Mouse (Mus musculus) frontal cortex, adult (tissue): Measurements from ENCODE around the gene Pds5b.
"Not testable (repeated sequence)": the region's sequence is repeated elsewhere in the genome, so short reads cannot be mapped to it uniquely, and the experiment has no call there.

Experiments
- ATAC-seq: cut with Nextera tagmentation; 2 replicates; pipeline ENCODE4 v1.9.2; 2017; ENCODE audit warnings: mild to moderate bottlenecking, moderate library complexity, mixed read lengths; ENCODE audit not compliant: low TSS enrichment

Gene Pds5b

DNA sequence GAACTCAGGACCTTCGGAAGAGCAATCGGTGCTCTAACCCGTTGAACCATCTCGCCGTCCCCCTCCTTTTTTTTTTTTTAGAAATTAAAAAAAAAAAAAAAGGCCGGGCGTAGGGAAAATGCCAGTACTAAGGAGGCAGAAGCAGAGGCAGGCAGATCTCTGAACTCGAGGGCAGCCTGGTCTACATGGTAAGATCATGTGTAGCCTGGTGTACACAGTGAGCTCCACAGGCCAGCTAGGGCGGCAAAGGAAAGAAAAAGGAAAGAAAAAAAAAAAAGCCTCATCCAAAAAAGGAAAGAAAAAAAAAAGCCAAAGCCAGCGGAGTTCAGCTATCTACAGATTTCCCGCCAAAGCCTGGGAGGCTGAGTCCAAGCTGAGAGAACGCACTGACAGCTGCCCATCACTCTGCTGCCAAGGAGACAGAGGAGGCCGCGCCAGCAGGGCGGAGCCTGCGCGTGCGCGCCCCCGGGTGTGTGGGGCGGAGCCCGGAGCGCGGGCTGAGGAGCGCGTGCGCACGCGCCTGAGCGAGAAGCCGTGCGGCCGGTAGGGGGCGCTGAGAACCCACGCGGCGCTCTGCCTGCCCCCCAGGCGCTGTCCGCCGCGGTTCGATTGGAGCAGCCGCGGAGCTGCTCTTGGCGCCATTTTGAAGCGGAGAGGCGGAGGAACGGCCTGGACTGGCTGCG, at the start of gene Pds5b:
Pds5b (plus strand) TSS at position 587 of the 683 bp plus-strand sequence.
- ATAC-seq: peak; percentile 96

DNA sequence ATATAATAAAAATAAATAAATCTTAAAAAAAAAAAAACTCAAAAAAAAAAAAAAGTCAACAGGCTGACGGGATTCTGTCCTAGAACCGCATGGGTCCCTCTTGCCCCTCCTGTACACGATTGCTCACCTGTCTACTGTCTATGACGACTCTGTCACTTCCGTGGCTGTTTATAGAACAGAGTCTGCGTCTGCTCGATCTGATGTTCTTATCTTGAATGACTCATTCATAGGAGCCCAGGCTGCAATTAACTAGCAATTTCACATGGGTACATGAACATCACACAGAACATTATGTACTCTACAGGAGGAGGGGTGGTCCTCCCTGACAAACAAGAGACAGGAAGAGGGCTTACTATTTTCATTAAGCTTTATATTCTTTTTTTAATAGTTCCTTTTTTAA, 48.0 kb upstream of the Pds5b start:
- ATAC-seq: no peak; the same call in 1 of the 2 replicates

DNA sequence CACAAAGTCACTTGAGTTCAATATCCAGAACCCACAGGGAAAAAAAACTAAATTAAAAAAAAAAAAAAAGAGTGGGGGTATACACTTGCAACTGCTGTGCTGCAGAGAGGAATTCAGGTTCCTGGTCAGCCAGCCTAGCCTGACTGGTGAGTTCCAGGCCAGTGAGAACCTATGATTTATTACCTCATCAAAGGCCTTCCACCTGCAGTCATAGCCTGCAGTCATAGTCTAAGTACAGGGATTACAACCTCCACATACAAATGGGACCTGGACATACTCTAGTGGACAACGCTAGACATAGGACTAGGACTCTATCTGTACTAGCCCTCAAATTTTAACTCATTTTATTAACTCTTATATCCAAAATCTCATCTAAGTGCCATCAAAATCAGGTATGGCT, 44.3 kb upstream of the Pds5b start:
- ATAC-seq: no peak

DNA sequence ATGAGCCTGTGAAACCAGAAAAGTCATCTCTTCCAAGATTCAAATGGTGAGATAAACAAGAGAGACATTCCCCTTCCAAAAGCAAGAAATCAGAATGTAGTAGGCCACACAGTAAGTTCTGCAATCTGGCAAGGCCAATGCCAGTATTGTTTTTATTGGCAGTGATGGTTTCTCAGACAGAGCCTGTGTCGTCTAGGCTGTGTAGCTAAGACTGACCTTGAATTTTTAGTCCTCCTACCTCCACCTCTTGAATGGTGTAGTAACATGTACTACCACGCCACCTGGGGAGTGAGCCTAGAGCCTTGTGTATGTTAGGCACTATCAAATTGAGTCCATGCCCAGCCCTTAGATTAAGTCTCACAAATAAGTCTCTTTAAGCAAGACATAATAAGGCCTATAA, 43.8 kb upstream of the Pds5b start:
- ATAC-seq: no peak

DNA sequence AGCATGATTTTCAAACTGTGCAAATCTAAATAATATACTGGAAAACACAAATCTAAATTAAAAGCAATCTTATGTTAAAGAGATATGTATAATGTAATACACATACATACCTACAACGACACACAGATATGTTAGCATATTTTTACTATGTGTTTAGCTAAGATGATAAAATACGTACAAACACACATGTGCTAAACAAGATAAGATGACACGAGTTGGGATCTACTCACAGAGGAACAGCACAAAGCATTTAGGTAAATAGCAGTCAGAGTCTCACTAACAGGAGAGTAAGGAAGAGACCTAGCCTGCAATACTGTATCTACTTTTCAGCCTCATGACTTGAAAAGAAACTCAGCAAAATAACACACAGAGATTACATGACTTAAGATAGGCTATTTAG, 32.1 kb upstream of the Pds5b start:
- ATAC-seq: no peak

DNA sequence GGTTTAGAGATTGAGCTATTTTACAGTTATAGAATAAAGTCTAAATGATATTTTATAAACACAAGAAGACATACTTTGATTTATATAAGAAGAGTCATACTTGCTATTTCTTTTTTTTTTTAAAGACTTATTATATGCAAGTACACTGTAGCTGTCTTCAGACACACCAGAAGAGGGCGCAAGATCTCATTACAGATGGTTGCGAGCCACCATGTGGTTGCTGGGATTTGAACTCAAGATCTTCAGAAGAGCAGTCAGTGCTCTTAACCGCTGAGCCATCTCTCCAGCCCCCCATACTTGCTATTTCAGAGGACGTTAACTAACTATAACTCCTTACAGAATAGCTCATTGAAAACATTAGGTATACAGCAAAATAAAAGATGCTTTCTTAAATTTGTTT, 30.1 kb upstream of the Pds5b start:
- ATAC-seq: not testable (repeated sequence)

DNA sequence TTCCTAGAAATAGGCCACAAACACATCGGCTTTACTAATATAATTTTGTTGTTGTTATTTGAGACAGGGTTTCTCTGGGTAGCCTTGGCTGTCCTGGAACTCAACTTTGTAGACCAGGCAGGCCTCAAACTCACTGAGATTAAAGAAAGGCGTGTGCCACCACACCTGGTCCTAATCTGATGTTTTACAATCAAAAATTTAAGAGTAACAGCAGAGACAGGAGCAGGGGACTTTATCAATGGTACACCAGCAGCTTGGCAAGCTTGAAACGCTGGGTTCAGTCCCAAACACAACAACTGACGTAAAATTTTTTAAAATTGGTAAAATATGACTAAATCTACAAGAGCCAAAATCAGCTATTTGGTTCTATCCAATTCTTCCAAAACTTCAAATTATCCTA, 28.6 kb upstream of the Pds5b start:
- ATAC-seq: no peak

DNA sequence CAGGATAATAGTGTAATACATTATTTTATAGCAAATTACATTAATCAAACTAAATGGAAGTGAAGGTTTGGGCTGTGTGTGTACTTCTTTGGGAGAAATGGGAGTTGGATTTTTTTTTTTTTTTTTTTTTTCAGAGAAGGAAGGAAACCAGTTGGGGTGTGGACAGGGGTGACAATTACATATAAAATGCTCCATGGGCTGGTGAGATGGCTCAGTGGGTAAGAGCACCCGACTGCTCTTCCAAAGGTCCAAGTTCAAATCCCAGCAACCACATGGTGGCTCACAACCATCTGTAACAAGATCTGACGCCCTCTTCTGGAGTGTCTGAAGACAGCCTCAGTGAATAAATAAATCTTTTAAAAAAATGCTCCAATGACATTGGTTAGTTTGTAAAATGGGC, 21.0 kb upstream of the Pds5b start:
- no peak for ATAC-seq

DNA sequence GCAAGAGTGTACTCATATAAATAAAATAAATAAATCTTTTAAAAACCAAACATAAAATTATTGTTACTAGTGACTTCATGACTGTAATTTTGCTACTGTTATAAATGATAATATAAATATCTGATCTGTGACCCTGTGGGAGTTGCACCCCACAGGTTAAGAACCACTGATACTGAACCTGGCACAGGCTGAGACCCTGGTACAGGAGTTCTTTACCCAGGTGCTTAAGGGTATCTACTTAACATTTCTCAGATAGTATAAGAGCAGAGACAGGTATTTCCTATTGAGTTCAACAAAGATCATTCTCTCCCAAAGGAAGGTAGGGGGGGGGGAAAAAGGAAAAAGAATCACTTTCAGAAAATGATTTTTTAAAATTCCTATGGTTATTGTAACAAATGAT, 19.0 kb upstream of the Pds5b start:
- ATAC-seq: no peak

DNA sequence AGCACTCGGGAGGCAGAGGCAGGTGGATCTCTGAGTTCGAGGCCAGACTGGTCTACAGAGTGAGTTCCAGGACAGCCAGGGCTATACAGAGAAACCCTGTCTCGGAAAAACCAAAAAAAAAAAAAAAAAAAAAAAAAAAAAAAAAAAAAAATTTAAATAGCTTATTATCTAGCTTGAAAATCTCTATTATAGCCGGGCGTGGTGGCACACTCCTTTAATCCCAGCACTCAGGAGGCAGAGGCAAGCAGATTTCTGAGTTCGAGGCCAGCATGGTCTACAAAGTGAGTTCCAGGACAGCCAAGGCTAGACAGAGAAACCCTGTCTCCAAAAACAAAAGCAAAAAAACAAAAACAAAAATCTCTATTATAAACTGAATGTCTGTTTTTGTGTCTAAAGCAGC, 14.1 kb upstream of the Pds5b start:
- ATAC-seq: not testable (repeated sequence)

DNA sequence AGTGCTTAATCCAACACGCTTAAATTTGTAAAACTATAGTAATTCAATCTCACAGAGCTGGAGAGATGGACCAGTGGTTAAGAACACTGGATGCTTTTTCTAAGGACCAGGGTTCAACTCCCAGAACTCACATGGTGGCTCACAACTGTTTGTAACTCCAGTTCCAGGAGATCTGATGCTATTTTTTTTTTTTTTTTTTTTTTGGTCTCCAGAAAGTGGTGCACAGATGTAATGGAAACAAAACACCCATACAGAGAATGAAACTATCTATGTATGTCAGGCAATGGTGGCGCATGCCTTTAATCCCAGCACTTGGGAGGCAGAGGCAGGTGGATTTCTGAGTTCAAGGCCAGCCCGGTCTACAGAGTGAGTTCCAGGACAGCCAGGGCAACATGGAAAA, 13.2 kb upstream of the Pds5b start:
- not testable (repeated sequence) for ATAC-seq

DNA sequence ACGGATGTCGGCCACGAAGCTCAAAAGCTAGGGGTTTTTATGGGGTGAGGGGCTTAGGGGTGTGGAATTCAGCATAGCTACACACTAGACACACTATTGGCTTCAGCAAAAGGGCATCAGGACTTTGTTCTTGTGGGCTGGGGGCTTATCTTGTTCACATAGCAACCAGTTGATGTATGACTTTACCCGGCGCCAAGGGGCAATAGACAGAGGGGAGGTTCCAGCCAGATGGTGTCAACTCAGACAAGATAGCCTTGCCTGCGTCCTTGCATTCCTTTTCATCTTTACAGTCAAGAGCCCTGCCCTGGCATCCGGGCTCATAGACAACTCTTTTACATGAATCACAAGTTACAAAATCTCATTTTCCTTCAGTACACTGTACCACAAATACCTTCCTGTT, 9.6 kb upstream of the Pds5b start:
- ATAC-seq: not testable (repeated sequence)

DNA sequence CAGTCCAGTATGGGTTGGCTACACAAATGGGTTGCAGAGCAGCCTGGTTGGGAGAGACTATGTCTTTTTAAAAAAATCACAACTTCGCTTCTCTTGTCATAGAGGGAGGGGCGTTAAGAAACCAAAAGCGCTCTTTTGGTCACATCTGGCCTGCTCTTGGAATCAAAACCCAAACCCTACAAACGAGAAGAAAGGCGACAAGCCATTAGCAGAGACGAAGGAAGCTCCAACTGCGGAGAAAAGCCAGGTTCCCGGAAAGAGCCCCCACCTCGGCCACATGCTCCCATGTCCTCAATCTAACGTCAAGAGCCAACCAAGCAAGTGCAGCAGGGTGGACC, 8.8 kb upstream of the Pds5b start:
- ATAC-seq: 0 out of 2 replicates have a peak, but pooled peaks have one; percentile 36

DNA sequence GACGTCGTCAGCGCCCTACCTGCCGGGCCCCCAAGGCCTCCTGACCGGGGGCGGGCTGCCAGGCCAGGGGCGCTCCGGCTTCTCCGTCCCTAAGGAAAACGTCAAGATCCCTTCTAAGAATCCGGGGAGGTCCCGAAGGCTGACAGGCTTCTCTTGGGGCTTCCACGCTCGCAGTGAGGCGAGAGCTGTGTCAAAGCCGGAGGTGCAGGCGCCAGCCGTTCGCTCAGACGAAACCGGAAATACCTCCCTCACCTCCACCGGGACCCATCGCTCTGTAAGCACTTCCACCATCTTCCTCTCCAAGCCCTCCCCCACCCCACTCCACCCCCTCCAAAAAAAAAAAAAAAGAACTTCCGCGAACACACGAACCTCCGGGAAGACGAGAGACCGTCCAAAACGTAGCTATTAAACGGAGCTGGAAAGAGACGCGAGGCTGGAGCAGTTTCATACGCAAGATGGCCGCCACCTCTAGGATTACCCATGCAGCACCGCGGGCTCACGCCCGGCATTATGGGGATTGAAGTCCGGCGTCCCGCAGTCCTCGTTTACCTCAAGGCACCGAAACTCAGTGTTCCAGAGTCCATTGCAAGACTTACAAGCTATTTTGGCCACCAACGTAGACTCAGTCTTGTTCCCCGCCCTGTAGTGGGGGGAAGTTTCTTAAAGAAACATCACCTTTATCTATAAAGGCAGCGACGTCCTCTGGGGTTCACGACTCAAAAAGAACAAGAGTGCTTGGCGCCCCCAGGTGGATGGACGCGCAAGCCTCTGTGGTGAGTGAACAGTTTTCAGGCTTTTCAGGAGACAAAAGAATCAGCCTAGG, 8.2 kb upstream of the Pds5b start:
- ATAC-seq: peak; percentile 98

DNA sequence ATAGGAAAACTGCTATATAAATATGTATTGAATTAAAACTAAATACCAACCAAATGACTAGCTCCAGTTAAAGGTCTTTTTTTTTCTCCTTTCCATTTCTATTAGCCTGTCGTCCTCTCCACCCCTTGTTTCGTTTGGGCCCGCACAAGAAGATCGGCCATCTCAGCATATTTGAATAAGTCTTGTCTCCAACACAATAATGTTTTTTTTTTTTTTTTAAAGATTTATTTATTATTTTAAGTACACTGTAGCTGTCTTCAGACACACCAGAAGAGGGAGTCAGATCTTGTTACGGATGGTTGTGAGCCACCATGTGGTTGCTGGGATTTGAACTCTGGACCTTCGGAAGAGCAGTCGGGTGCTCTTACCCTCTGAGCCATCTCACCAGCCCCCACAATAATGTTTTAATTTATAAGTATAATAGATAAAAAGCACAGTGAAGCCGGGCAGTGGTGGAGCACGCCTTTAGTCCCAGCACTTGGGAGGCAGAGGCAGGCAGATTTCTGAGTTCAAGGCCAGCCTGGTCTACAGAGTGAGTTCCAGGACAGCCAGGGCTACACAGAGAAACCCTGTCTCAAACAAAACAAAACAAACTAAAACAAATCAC, 7.3 kb upstream of the Pds5b start, which contains the start of gene N4bp2l2:
N4bp2l2 (minus strand) TSS at position 51 of the 607 bp plus-strand sequence.
- ATAC-seq: not testable (repeated sequence)

DNA sequence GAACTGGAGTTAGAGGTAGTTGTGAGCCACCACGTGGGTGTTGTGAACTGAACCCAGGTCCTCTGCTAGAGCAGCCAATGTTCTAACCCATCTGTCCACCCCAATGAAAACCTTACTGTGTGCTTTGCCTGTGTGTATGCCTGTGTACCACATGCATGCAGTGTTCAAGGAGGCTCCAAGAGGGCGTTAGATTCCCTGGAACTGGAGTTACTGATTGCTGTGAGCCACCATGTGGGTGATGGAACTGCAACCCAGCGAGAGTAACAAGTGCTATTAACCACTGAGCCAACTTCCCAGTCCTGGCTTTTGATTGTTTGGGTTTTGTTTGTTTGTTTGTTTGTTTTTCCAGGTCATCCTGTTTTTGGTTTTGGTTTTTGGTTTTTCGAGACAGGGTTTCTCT, 4.8 kb upstream of the Pds5b start:
- ATAC-seq: no peak

DNA sequence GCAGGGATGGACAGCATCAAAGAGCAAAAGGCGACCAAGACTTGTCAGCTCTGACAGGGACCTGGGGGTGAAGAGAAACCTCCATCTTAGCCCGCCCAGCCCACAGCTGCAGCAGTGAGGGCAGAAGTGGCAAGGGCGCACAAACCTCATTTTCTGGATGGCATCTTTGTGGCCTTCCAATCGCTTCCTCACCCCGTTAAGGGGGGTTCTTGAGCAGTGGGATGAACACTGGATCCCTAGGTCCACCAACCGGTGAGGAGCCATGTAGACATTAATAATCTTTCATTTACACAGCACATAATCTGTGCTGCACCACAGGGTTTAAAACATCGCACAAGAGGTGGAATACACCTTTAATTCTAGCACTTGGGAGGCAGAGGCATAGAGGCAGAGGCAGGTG, 1.2 kb upstream of the Pds5b start:
- ATAC-seq: no peak

DNA sequence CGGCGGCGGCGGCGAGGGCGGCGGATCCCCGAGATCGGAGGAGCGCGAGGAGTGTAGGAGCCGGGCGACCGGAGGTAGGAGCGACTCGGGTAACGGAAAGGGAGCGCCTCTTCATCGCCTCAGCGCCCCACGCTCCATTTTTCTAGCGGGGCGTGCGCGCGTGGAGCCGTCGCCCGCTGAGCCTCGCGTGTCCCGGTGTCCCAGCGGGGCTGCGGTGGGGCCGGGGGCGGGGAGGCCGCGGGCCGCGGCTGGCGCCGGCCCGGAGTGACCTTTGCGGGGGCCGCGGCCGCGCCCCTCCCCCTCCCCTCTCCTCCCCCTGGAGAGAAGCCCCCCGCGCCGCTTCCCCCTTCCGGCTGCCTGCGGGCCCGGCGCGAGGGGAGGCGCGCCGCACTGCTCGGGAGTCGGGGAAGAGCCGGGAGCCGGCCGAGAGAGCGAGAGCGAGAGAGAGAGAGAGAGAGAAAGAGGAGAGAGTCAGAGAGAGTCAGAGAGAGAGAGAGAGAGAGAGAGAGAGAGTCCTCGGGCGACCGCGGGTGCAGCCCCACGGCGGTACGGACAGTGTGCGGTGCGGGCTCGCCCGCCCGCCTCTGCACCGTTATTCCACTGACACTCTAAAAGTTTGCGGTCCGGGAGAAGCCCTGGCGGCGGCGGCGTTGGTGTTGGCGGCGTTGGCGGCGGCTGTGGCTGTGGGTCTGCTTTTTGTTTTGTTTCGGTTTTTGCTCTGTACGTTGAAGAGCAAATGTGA, 512 bp downstream of the Pds5b start:
- ATAC-seq: peak; percentile 17; the same call in 1 of the 2 replicates

DNA sequence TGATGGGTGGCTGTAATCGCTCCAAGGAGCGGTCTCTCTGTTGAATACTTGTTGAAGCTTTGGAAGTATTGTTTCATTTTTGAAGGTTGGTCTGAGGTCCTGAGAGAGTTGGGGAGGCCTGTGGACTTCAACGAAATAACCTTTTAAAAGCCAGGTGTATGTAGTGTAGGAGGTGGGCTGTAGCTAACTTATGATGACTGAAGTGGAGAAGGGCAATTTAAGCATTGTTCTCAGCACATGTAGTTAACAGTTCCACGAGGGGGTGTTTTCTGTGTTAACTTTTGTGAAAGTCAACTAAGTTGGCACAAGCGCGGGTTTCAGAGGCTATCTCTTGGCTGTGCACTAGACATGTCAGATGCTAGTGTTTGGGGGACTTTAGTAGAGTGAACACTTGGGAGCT, 1.3 kb downstream of the Pds5b start:
- ATAC-seq: no peak

DNA sequence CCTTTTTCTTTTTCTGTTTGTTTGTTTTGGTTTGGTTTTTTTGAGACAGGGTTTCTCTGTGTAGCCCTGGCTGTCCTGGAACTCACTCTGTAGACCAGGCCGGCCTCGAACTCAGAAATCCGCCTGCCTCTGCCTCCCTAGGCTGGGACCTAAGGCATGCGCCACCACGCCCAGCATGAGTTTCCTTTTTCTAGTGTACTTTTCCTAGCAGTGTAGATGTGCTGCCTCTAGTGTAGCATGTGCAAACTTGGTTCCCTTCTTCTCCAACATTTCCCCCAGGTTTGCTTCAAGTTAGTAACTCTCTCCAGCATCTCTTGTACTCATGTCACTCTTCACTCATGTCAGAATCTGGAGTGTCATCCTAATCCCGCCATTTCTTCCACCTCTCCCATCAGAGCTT, 9.3 kb downstream of the Pds5b start:
- not testable (repeated sequence) for ATAC-seq

DNA sequence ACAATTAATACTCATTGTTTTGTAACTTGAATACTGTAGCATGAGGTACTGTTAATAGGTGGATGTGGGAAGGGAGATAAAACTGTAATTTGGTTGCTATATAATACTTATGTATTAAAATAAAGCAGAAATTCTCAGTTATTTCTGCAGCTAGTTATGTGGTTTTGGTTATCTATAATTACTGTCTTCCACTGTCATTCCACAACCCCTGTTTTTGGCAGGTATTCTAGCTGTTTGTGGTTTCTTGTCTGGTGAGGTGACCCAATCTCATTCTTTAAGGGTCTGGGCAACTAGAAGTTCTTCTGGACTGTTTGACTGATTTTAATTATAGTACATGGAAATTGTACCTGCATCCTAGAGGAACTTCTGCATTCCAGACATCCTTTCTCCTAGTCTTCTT, 17.1 kb downstream of the Pds5b start:
- no peak for ATAC-seq

DNA sequence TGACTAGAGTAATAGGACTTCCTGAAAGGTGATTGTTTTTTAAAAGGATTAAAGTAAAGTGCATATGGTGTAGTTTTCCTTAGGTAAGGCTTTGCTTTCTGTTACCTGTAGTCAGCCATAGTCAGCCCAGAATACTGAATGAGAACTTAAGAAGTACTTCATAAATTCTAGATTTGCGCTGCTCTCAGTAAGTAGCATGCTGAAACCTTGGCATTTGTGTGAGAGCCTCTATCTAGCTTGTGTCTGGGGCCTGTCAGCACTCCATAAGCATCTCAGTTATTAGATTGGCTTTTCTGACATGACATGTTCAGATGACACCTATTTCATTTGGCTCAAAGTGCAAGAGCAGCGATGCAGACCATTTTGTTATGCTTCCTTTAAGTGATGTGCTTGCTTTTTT, 19.7 kb downstream of the Pds5b start:
- ATAC-seq: no peak
